Mouse (Mus musculus) limb, embryonic 14.5 days (tissue): ENCODE results near the gene Lax1. TPM values are rescaled to one million over a fixed set of nuclear protein-coding genes. Genes with fewer than 3 reads are reported as not detected.

Source experiments
- ATAC-seq: fragments of 200-750 bp; cut with Nextera tagmentation; 2 replicates; pipeline ENCODE4 v1.8.0; 2017; ENCODE audit warnings: low read depth, moderate number of reproducible peaks, moderate TSS enrichment; ENCODE audit not compliant: low FRiP score
- DNase-seq: peaks from one replicate; pipeline ENCODE4 v3.0.0-alpha.2; 2015; ENCODE audit warnings: low spot score
- H3K27ac ChIP-seq: fragments of 300-500 bp; sonication (generic); replicated peaks from 2 replicates; pipeline ENCODE4 v1.5.1; 2014; ENCODE audit warnings: low read depth, mild to moderate bottlenecking, low read length, moderate library complexity, mixed read lengths
- H3K27me3 ChIP-seq: fragments of 300-500 bp; sonication (generic); 2 replicates; pipeline ENCODE4 v1.6.1; 2014; ENCODE audit warnings: low read length, mixed read lengths; ENCODE audit not compliant: control insufficient read depth, insufficient read depth
- H3K36me3 ChIP-seq: fragments of 300-500 bp; sonication (generic); 2 replicates; pipeline ENCODE4 v1.6.1; 2014; ENCODE audit warnings: mild to moderate bottlenecking, low read length, moderate library complexity, mixed read lengths; ENCODE audit not compliant: control insufficient read depth, insufficient read depth
- H3K4me1 ChIP-seq: fragments of 300-500 bp; sonication (generic); 2 replicates; pipeline ENCODE4 v1.6.1; 2014; ENCODE audit warnings: antibody characterized with exemption, low read length, mixed read lengths; ENCODE audit not compliant: control insufficient read depth, insufficient read depth
- H3K4me2 ChIP-seq: fragments of 300-500 bp; sonication (generic); replicated peaks from 2 replicates; pipeline ENCODE4 v1.6.1; 2014; ENCODE audit warnings: low read depth, mild to moderate bottlenecking, low read length, moderate library complexity; ENCODE audit not compliant: severe bottlenecking
- H3K4me3 ChIP-seq: fragments of 300-500 bp; sonication (generic); replicated peaks from 2 replicates; pipeline ENCODE4 v1.5.1; 2014; ENCODE audit warnings: low read length
- H3K9ac ChIP-seq: fragments of 300-500 bp; sonication (generic); 2 replicates; pipeline ENCODE4 v1.6.1; 2014; ENCODE audit warnings: mild to moderate bottlenecking, low read depth, low read length, moderate library complexity; ENCODE audit not compliant: severe bottlenecking
- H3K9me3 ChIP-seq: fragments of 300-500 bp; sonication (generic); 2 replicates; pipeline ENCODE4 v1.6.1; 2016; ENCODE audit warnings: low read length; ENCODE audit not compliant: control insufficient read depth
- POLR2A ChIP-seq: fragments of 200-500 bp; IDR thresholded peaks from 2 replicates; pipeline ENCODE4 v1.8.0; 2012; ENCODE audit warnings: inconsistent platforms, mild to moderate bottlenecking, moderate library complexity, borderline replicate concordance; ENCODE audit not compliant: insufficient read depth, insufficient read length; ENCODE audit errors: extremely low read depth
- WGBS: fragments of 180-500 bp; shearing (Covaris S2); extraction: QIAGEN DNeasy Blood & Tissue Kit; methylation state at CpG from one replicate; pipeline ENCODE4 v1.1.7; 2014; 5-methylcytosine and 5-hydroxymethylcytosine counted together
- polyA plus RNA-seq, 2 experiments: library from polyadenylated mRNA; depleted of rRNA in 1 of 2; stranded (reverse) in 1 of 2; unstranded in 1 of 2; fragments of >200 nt; fragmentation: Nextera tagmentation in 1 of 2; extraction: Ambion mirVana in 1 of 2; gene quantifications; 2 replicates each; pipeline versions ENCODE4 v1.2.1 to v1.2.3; 2012 to 2014

Gene Lax1
- polyA plus RNA-seq, 2 experiments: 0.18 to 1.7 TPM

GRCm38 (mm10) chr1:133658878-133659277, 31.0 kb downstream of the Lax1 start:
- ATAC-seq (no peak), DNase-seq (no peak)
- Histone ChIP-seq H3K27me3 (no peaks in the 10 kb centered on the region), H3K4me1 (peaks cover 36% of the 10 kb centered on the region), H3K36me3 (peaks cover 39% of the 10 kb centered on the region), H3K9me3 (no peaks in the 10 kb centered on the region), H3K9ac (no peak overlapping the region), H3K4me2 (peak overlapping the region; percentile 48; the same call in 1 of the 2 replicates), H3K27ac (no peak overlapping the region), H3K4me3 (0 out of 2 replicates have a peak overlapping the region, but pooled peaks have one; percentile 1)
- TF ChIP-seq POLR2A: no peak
- 81% methylated on average over 3 of the region's 3 CpGs for WGBS

- peaks cover 36% of the 10 kb centered on the region for H3K4me1 ChIP-seq
- H3K4me3 ChIP-seq: no peak overlapping the region
- no peak for TF ChIP-seq POLR2A
- H3K4me2 ChIP-seq: peak overlapping the region; percentile 24; the same call in 1 of the 2 replicates
- H3K36me3 ChIP-seq: peaks cover 55% of the 10 kb centered on the region
- H3K9me3 ChIP-seq: no peaks in the 10 kb centered on the region
- H3K9ac ChIP-seq: 0 out of 2 replicates have a peak overlapping the region, but pooled peaks have one; percentile 21
- no peak for ATAC-seq
- 24% methylated on average over 5 of the region's 5 CpGs for WGBS
- no peaks in the 10 kb centered on the region for H3K27me3 ChIP-seq
- no peak overlapping the region for H3K27ac ChIP-seq
- DNase-seq: no peak
Measured at GRCm38 (mm10) chr1:133656811-133657210, 33.1 kb downstream of the Lax1 start.

- WGBS: 91% methylated on average over 1 of the region's 1 CpGs
- peaks cover 41% of the 10 kb centered on the region for H3K36me3 ChIP-seq
- no peak for DNase-seq
Measured at GRCm38 (mm10) chr1:133653033-133653432, 36.9 kb downstream of the Lax1 start.

GRCm38 (mm10) chr1:133650288-133651055, 39.4 kb downstream of the Lax1 start:
- peaks cover 41% of the 10 kb centered on the region for H3K36me3 ChIP-seq
- no peak overlapping the region for H3K4me3 ChIP-seq
- no peaks in the 10 kb centered on the region for H3K9me3 ChIP-seq
- DNase-seq (no peak), ATAC-seq (no peak)
- no peaks in the 10 kb centered on the region for H3K4me1 ChIP-seq
- TF ChIP-seq POLR2A: no peak
- H3K9ac ChIP-seq: no peak overlapping the region
- WGBS: 93% methylated on average over 7 of the region's 7 CpGs
- no peaks in the 10 kb centered on the region for H3K27me3 ChIP-seq
- H3K4me2 ChIP-seq: no peak overlapping the region
- no peak overlapping the region for H3K27ac ChIP-seq

More at GRCm38 (mm10) chr1:133653033-133653432, 36.9 kb downstream of the Lax1 start:
- Histone ChIP-seq H3K27ac (no peak overlapping the region), H3K4me2 (no peak overlapping the region), H3K4me3 (no peak overlapping the region), H3K4me1 (peaks cover 16% of the 10 kb centered on the region), H3K9ac (no peak overlapping the region), H3K27me3 (no peaks in the 10 kb centered on the region), H3K9me3 (no peaks in the 10 kb centered on the region)
- TF ChIP-seq POLR2A: no peak
- ATAC-seq: no peak

GRCm38 (mm10) chr1:133645652-133646051, 44.3 kb downstream of the Lax1 start:
- no peak for ATAC-seq

More at GRCm38 (mm10) chr1:133645652-133646051, 44.3 kb downstream of the Lax1 start:
- Histone ChIP-seq H3K27ac (no peak overlapping the region), H3K9me3 (no peaks in the 10 kb centered on the region), H3K27me3 (no peaks in the 10 kb centered on the region), H3K4me3 (no peak overlapping the region), H3K4me2 (no peak overlapping the region), H3K4me1 (no peaks in the 10 kb centered on the region), H3K36me3 (peaks cover 66% of the 10 kb centered on the region), H3K9ac (no peak overlapping the region)
- no peak for TF ChIP-seq POLR2A
- 89% methylated on average over 5 of the region's 5 CpGs for WGBS
- DNase-seq: no peak
